Mouse (Mus musculus) liver, embryonic 16.5 days (tissue): ENCODE results near the gene Sri. TPM values are rescaled to one million over a fixed set of nuclear protein-coding genes. Genes with fewer than 3 reads are reported as not detected.
"Not testable (repeated sequence)": the region's sequence is repeated elsewhere in the genome, so short reads cannot be mapped to it uniquely, and the experiment has no call there.

ENCODE experiments used
- ATAC-seq: fragments of 200-750 bp; cut with Nextera tagmentation; 2 replicates; pipeline ENCODE4 v1.8.0; 2017; ENCODE audit warnings: low read depth, mild to moderate bottlenecking, moderate number of reproducible peaks, moderate library complexity
- H3K27ac ChIP-seq: fragments of 300-500 bp; sonication (generic); 2 replicates; pipeline ENCODE4 v1.5.1; 2014; ENCODE audit warnings: mild to moderate bottlenecking, low read length
- H3K27me3 ChIP-seq: fragments of 300-500 bp; sonication (generic); 2 replicates; pipeline ENCODE4 v1.6.1; 2014; ENCODE audit warnings: low read depth, low read length, mixed read lengths; ENCODE audit not compliant: control insufficient read depth, insufficient read depth
- H3K36me3 ChIP-seq: fragments of 300-500 bp; sonication (generic); 2 replicates; pipeline ENCODE4 v1.6.1; 2014; ENCODE audit warnings: mild to moderate bottlenecking; ENCODE audit not compliant: control insufficient read depth, insufficient read depth
- H3K4me1 ChIP-seq: fragments of 300-500 bp; sonication (generic); 2 replicates; pipeline ENCODE4 v1.6.1; 2014; ENCODE audit warnings: low read depth, low read length, mixed read lengths; ENCODE audit not compliant: control insufficient read depth
- H3K4me2 ChIP-seq: fragments of 300-500 bp; sonication (generic); 2 replicates; pipeline ENCODE4 v1.6.1; 2014; ENCODE audit warnings: low read depth, low read length, mixed read lengths
- H3K4me3 ChIP-seq: fragments of 300-500 bp; sonication (generic); 2 replicates; pipeline ENCODE4 v1.5.1; 2014; ENCODE audit warnings: low read depth, mild to moderate bottlenecking, low read length
- H3K9ac ChIP-seq: fragments of 300-500 bp; sonication (generic); 2 replicates; pipeline ENCODE4 v1.6.1; 2014; ENCODE audit warnings: low read depth, low read length
- H3K9me3 ChIP-seq: fragments of 300-500 bp; sonication (generic); replicated peaks from 2 replicates; pipeline ENCODE4 v1.6.1; 2016; ENCODE audit warnings: low read length; ENCODE audit not compliant: control insufficient read depth
- WGBS: fragments of 180-500 bp; shearing (Covaris S2); extraction: QIAGEN DNeasy Blood & Tissue Kit; methylation state at CpG from one replicate; pipeline ENCODE4 v1.1.7; 2014; ENCODE audit not compliant: insufficient replicate concordance; 5-methylcytosine and 5-hydroxymethylcytosine counted together
- polyA plus RNA-seq: library from polyadenylated mRNA; unstranded; fragments of >200 nt; fragmentation: Nextera tagmentation; extraction: Ambion mirVana; gene quantifications from 2 replicates; pipeline ENCODE4 v1.2.1, GENCODE M21; 2015

The Sri gene
- 178 and 201 TPM in 2 replicates for polyA plus RNA-seq

GRCm38 (mm10) chr5:8045855-8046254 lies at the start of gene Sri:
TSS of gene Sri (plus strand) at chr5:8046078.
- Histone ChIP-seq H3K4me1 (no peaks in the 10 kb centered on the region), H3K27ac (no peak within 1 kb of the TSS), H3K9ac (no peak within 1 kb of the TSS), H3K9me3 (no peaks in the 10 kb centered on the region), H3K27me3 (no peaks in the 10 kb centered on the region), H3K36me3 (no peaks in the 10 kb centered on the region), H3K4me2 (no peak within 1 kb of the TSS), H3K4me3 (no peak within 1 kb of the TSS)
- 65% methylated on average over 6 of the region's 6 CpGs for WGBS
- ATAC-seq: no peak

GRCm38 (mm10) chr5:7996401-7997044 lies 49.4 kb upstream of the Sri start:
- H3K27me3 ChIP-seq: no peaks in the 10 kb centered on the region
- H3K27ac ChIP-seq: no peak overlapping the region
- no peaks in the 10 kb centered on the region for H3K9me3 ChIP-seq
- 39% methylated on average over 8 of the region's 8 CpGs for WGBS
- ATAC-seq: no peak
- H3K4me2 ChIP-seq: no peak overlapping the region
- no peak overlapping the region for H3K4me3 ChIP-seq
- no peak overlapping the region for H3K9ac ChIP-seq
- H3K4me1 ChIP-seq: no peaks in the 10 kb centered on the region
- no peaks in the 10 kb centered on the region for H3K36me3 ChIP-seq

GRCm38 (mm10) chr5:7997086-7997485 lies 48.8 kb upstream of the Sri start:
- Histone ChIP-seq H3K4me2 (no peak overlapping the region), H3K4me3 (no peak overlapping the region), H3K27ac (no peak overlapping the region), H3K27me3 (no peaks in the 10 kb centered on the region), H3K9ac (no peak overlapping the region), H3K4me1 (no peaks in the 10 kb centered on the region), H3K36me3 (no peaks in the 10 kb centered on the region), H3K9me3 (no peaks in the 10 kb centered on the region)
- no peak for ATAC-seq
- WGBS: 72% methylated on average over 2 of the region's 2 CpGs

- Histone ChIP-seq H3K4me1 (no peaks in the 10 kb centered on the region), H3K36me3 (no peaks in the 10 kb centered on the region), H3K27me3 (no peaks in the 10 kb centered on the region), H3K4me3 (no peak overlapping the region), H3K9me3 (no peaks in the 10 kb centered on the region), H3K9ac (no peak overlapping the region), H3K4me2 (no peak overlapping the region), H3K27ac (no peak overlapping the region)
- WGBS: 57% methylated on average over 10 of the region's 10 CpGs
- no peak for ATAC-seq
Observed at GRCm38 (mm10) chr5:8000466-8000865, 45.4 kb upstream of the Sri start.

GRCm38 (mm10) chr5:8002827-8003226 lies 43.1 kb upstream of the Sri start:
- Histone ChIP-seq H3K27me3 (no peaks in the 10 kb centered on the region), H3K9ac (no peak overlapping the region), H3K4me1 (no peaks in the 10 kb centered on the region), H3K36me3 (no peaks in the 10 kb centered on the region), H3K4me2 (no peak overlapping the region), H3K4me3 (no peak overlapping the region), H3K9me3 (no peaks in the 10 kb centered on the region), H3K27ac (no peak overlapping the region)
- no peak for ATAC-seq

- Histone ChIP-seq H3K9me3 (no peaks in the 10 kb centered on the region), H3K4me1 (no peaks in the 10 kb centered on the region), H3K4me2 (no peak overlapping the region), H3K27ac (no peak overlapping the region), H3K9ac (no peak overlapping the region), H3K36me3 (no peaks in the 10 kb centered on the region), H3K27me3 (no peaks in the 10 kb centered on the region), H3K4me3 (no peak overlapping the region)
- ATAC-seq: no peak
- 59% methylated on average over 3 of the region's 3 CpGs for WGBS
Observed at GRCm38 (mm10) chr5:8013276-8013675, 32.6 kb upstream of the Sri start.

- H3K27me3 ChIP-seq, H3K27ac ChIP-seq, H3K9ac ChIP-seq, ATAC-seq, H3K4me1 ChIP-seq, H3K4me3 ChIP-seq, H3K4me2 ChIP-seq, H3K36me3 ChIP-seq, H3K9me3 ChIP-seq: not testable (repeated sequence)
- 73% methylated on average over 6 of the region's 6 CpGs for WGBS
Observed at GRCm38 (mm10) chr5:8034596-8034995, 11.3 kb upstream of the Sri start.

GRCm38 (mm10) chr5:8053827-8054226 lies 7.9 kb downstream of the Sri start:
- WGBS: 69% methylated on average over 4 of the region's 4 CpGs
- Histone ChIP-seq H3K36me3 (no peaks in the 10 kb centered on the region; the same call in 1 of the 2 replicates), H3K4me3 (no peak overlapping the region), H3K9me3 (no peaks in the 10 kb centered on the region), H3K4me2 (no peak overlapping the region), H3K27me3 (no peaks in the 10 kb centered on the region), H3K9ac (no peak overlapping the region), H3K4me1 (peaks cover 16% of the 10 kb centered on the region), H3K27ac (no peak overlapping the region)
- ATAC-seq: no peak

GRCm38 (mm10) chr5:8055721-8056129 lies 9.8 kb downstream of the Sri start:
- Histone ChIP-seq H3K4me3 (peak overlapping the region; percentile 90), H3K4me1 (peaks cover 16% of the 10 kb centered on the region), H3K9me3 (no peaks in the 10 kb centered on the region), H3K36me3 (peaks cover 14% of the 10 kb centered on the region), H3K4me2 (peak overlapping the region; percentile 68), H3K27me3 (no peaks in the 10 kb centered on the region), H3K27ac (peak overlapping the region; percentile 89), H3K9ac (peak overlapping the region; percentile 96)
- peak; percentile 17; the same call in 1 of the 2 replicates for ATAC-seq
- 22% methylated on average over 8 of the region's 8 CpGs for WGBS
